Mouse (Mus musculus): ENCODE measurements around the gene Tmem178. TPM values are rescaled to one million over a fixed set of nuclear protein-coding genes. Genes with fewer than 3 reads are reported as not detected.

The Tmem178 gene
- total RNA-seq (2015; ENCODE audit: low replicate concordance) (not detected in 2 replicates), total RNA-seq (2017; ENCODE audit: low replicate concordance) (not detected in 2 replicates)

GRCm38 (mm10) chr17:80944530-80945198 is at the start of gene Tmem178:
Gene Tmem178 (plus strand): TSS chr17:80944632.
- no peak for ATAC-seq (replicated peaks; ENCODE audit: low FRiP score, poor library complexity, severe bottlenecking)

GRCm38 (mm10) chr17:80896481-80896880 is 48.0 kb upstream of the Tmem178 start:
- no peak for ATAC-seq (replicated peaks; ENCODE audit: low FRiP score, poor library complexity, severe bottlenecking)

- no peak for ATAC-seq (replicated peaks; ENCODE audit: low FRiP score, poor library complexity, severe bottlenecking)
Observed at GRCm38 (mm10) chr17:80897709-80898440, 46.6 kb upstream of the Tmem178 start.

- no peak for ATAC-seq (replicated peaks; ENCODE audit: low FRiP score, poor library complexity, severe bottlenecking)
Observed at GRCm38 (mm10) chr17:80899513-80900199, 44.8 kb upstream of the Tmem178 start.

- no peak for ATAC-seq (replicated peaks; ENCODE audit: low FRiP score, poor library complexity, severe bottlenecking)
Observed at GRCm38 (mm10) chr17:80900200-80900520, 44.3 kb upstream of the Tmem178 start.

GRCm38 (mm10) chr17:80901885-80902284 is 42.5 kb upstream of the Tmem178 start:
- ATAC-seq (replicated peaks; ENCODE audit: low FRiP score, poor library complexity, severe bottlenecking): no peak

- ATAC-seq (replicated peaks; ENCODE audit: low FRiP score, poor library complexity, severe bottlenecking): no peak
Observed at GRCm38 (mm10) chr17:80903121-80903875, 41.1 kb upstream of the Tmem178 start.

GRCm38 (mm10) chr17:80904061-80904460 is 40.4 kb upstream of the Tmem178 start:
- ATAC-seq (replicated peaks; ENCODE audit: low FRiP score, poor library complexity, severe bottlenecking): no peak

GRCm38 (mm10) chr17:80915666-80916065 is 28.8 kb upstream of the Tmem178 start:
- no peak for ATAC-seq (replicated peaks; ENCODE audit: low FRiP score, poor library complexity, severe bottlenecking)

GRCm38 (mm10) chr17:80919261-80919660 is 25.2 kb upstream of the Tmem178 start:
- ATAC-seq (replicated peaks; ENCODE audit: low FRiP score, poor library complexity, severe bottlenecking): no peak

- ATAC-seq (replicated peaks; ENCODE audit: low FRiP score, poor library complexity, severe bottlenecking): no peak
Observed at GRCm38 (mm10) chr17:80921286-80922134, 22.9 kb upstream of the Tmem178 start.

- ATAC-seq (replicated peaks; ENCODE audit: low FRiP score, poor library complexity, severe bottlenecking): no peak
Observed at GRCm38 (mm10) chr17:80925554-80925953, 18.9 kb upstream of the Tmem178 start.

GRCm38 (mm10) chr17:80927151-80927550 is 17.3 kb upstream of the Tmem178 start:
- no peak for ATAC-seq (replicated peaks; ENCODE audit: low FRiP score, poor library complexity, severe bottlenecking)

- ATAC-seq (replicated peaks; ENCODE audit: low FRiP score, poor library complexity, severe bottlenecking): no peak
Observed at GRCm38 (mm10) chr17:80932716-80933115, 11.7 kb upstream of the Tmem178 start.

GRCm38 (mm10) chr17:80933401-80934029 is 10.9 kb upstream of the Tmem178 start:
- ATAC-seq (replicated peaks; ENCODE audit: low FRiP score, poor library complexity, severe bottlenecking): no peak

GRCm38 (mm10) chr17:80935807-80936519 is 8.5 kb upstream of the Tmem178 start:
- ATAC-seq (replicated peaks; ENCODE audit: low FRiP score, poor library complexity, severe bottlenecking): no peak

GRCm38 (mm10) chr17:80936521-80936920 is 7.9 kb upstream of the Tmem178 start:
- no peak for ATAC-seq (replicated peaks; ENCODE audit: low FRiP score, poor library complexity, severe bottlenecking)

GRCm38 (mm10) chr17:80939833-80940232 is 4.6 kb upstream of the Tmem178 start:
- ATAC-seq (replicated peaks; ENCODE audit: low FRiP score, poor library complexity, severe bottlenecking): no peak

All from erythroid progenitor cell, adult 5-6 weeks (primary cell).